Mouse (Mus musculus) layer of hippocampus, adult 9-10 months (tissue): ENCODE measurements around the gene Fam129b.

Experiments used
- DNase-seq: peaks from one replicate; pipeline ENCODE4 v3.0.0; 2022; ENCODE audit warnings: low spot score

Fam129b gene

GRCm38 (mm10) chr2:32965511-32966183 lies 89.7 kb downstream of the Fam129b start:
- DNase-seq: no peak

GRCm38 (mm10) chr2:32966184-32966688 lies 90.3 kb downstream of the Fam129b start:
- no peak for DNase-seq

DNA sequence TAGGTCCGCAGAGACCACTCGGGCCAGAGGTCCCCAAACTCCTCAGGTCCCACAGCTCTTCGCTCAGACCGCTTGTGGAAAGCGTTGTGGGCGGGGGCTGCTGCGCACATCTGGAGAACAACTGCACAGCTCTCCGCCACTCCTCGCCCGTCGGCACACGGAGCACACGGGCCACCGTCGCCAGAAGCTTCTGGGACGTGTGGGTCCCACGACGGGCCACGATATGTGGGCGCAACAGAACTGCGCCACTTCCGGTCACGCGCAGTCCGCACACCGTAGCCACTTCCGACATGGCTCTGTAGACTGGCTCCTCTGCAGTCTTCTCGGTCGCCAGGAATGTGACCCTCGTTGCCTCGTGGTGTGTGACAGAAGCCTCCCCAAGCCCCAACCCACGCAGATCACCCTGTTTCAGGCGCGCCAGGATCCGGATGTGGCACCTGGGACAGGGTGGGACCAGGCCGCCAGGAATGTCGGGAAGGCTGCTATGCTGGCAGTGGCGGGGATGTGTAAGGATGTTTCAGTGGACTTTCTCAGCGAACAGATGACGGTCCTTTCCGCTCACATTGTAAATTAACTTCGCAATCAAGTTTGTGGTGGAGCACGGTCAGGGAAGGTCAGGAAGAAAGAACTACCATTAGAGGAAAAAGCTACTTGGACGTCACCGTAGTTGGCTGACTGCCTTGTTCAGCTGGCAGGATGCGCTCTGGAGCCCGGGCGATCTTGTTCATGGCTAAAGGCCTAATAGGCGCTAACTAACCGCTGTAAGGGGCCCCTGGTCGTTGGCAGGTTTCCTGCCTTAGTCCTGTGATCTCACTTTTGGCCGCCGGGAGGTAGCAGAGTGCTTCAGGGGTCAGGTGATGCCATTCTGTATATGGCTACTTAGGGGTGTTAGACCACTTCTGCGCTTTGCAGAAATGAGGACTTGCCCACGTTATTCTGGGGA lies 91.0 kb downstream of the Fam129b start:
- no peak for DNase-seq

- no peak for DNase-seq
Observed at GRCm38 (mm10) chr2:32968024-32968614, 92.2 kb downstream of the Fam129b start.

GRCm38 (mm10) chr2:32969326-32969725 lies 93.4 kb downstream of the Fam129b start:
- no peak for DNase-seq

- no peak for DNase-seq
Observed at GRCm38 (mm10) chr2:32971235-32971634, 95.3 kb downstream of the Fam129b start.

- no peak for DNase-seq
Observed at GRCm38 (mm10) chr2:32974216-32974615, 98.3 kb downstream of the Fam129b start.
